Mouse (Mus musculus): ENCODE results near the gene Inca1.

DNA sequence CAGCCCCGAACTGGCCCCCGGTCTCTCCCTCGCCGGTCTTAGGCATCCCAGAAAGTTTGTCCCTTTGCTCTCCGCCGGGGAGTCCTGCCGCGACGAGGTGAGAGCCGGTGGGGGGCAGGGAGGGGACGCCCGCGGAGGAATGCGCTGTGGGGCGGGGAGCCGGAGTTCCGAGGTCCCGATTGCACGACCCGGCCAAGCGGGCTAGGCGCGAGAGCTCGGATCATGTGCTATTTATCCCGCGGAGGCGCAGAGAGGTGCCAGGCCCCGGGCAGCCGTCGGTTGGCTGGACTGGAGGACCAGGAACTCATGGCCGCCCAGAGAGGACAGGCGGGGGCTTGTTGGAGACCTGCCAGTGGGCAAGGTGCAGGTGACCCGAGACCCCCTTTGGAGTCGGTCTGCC is 658 bp upstream of the Inca1 start:
- no peak for TF ChIP-seq BHLHE40 (IDR thresholded peaks at IDR 0.05; ENCODE audit: low read depth, low read length)
- TF ChIP-seq MAZ (IDR thresholded peaks at IDR 0.05; ENCODE audit: low read depth, low read length): no peak
- TF ChIP-seq POLR2A (IDR thresholded peaks at IDR 0.05; ENCODE audit: low read depth, low read length): no peak
- no peak for TF ChIP-seq E2F4 (IDR thresholded peaks at IDR 0.05; ENCODE audit: insufficient replicate concordance, low read depth, low read length)
- no peak for TF ChIP-seq CTCF (conservative IDR thresholded peaks at IDR 0.05 in 1 of 2, IDR thresholded peaks at IDR 0.05 in 1 of 2; ENCODE audit: low read depth in 2 of 2, low read length in 2 of 2)
- TF ChIP-seq MAX (IDR thresholded peaks at IDR 0.05; ENCODE audit: low read length): no peak
- no peak for TF ChIP-seq KAT2A (IDR thresholded peaks at IDR 0.05; ENCODE audit: insufficient replicate concordance, low read length)
- no peak for TF ChIP-seq RAD21 (IDR thresholded peaks at IDR 0.05; ENCODE audit: low read depth, low read length)
- TF ChIP-seq MAFK (IDR thresholded peaks at IDR 0.05; ENCODE audit: insufficient replicate concordance, low read length): no peak
